Mouse (Mus musculus) lung, postnatal 36 days (tissue): ENCODE measurements around the gene Baiap2.

Source experiments
- DNase-seq: peaks from one replicate; pipeline ENCODE4 v3.0.0; 2022; ENCODE audit warnings: mixed read lengths

Baiap2 gene

GRCm38 (mm10) chr11:119942727-119943427 is at the start of gene Baiap2:
Gene Baiap2, plus strand, starts transcription at chr11:119942763.
- DNase-seq: peak; percentile 99

- no peak for DNase-seq
Measured at GRCm38 (mm10) chr11:119893667-119894236, 48.8 kb upstream of the Baiap2 start.

GRCm38 (mm10) chr11:119894634-119895033 is 47.9 kb upstream of the Baiap2 start:
- peak; percentile 17 for DNase-seq

- DNase-seq: peak; percentile 15
Measured at GRCm38 (mm10) chr11:119897041-119897440, 45.5 kb upstream of the Baiap2 start.

GRCm38 (mm10) chr11:119898976-119899375 is 43.6 kb upstream of the Baiap2 start:
- peak; percentile 38 for DNase-seq

GRCm38 (mm10) chr11:119901174-119901573 is 41.4 kb upstream of the Baiap2 start:
- DNase-seq: no peak

GRCm38 (mm10) chr11:119902891-119903290 is 39.7 kb upstream of the Baiap2 start:
- no peak for DNase-seq

GRCm38 (mm10) chr11:119904621-119905286 is 37.8 kb upstream of the Baiap2 start:
- DNase-seq: peak; percentile 77

- DNase-seq: no peak
Measured at GRCm38 (mm10) chr11:119905794-119906193, 36.8 kb upstream of the Baiap2 start.

- DNase-seq: no peak
Measured at GRCm38 (mm10) chr11:119907006-119907650, 35.4 kb upstream of the Baiap2 start.

GRCm38 (mm10) chr11:119907711-119908110 is 34.9 kb upstream of the Baiap2 start:
- DNase-seq: no peak

GRCm38 (mm10) chr11:119909436-119909835 is 33.1 kb upstream of the Baiap2 start:
- peak; percentile 78 for DNase-seq

- peak; percentile 33 for DNase-seq
Measured at GRCm38 (mm10) chr11:119912845-119913244, 29.7 kb upstream of the Baiap2 start.

- DNase-seq: peak; percentile 90
Measured at GRCm38 (mm10) chr11:119913291-119913934, 29.1 kb upstream of the Baiap2 start, which contains the start of gene Chmp6. Gene Chmp6, plus strand, starts transcription at chr11:119913441.

GRCm38 (mm10) chr11:119913935-119914314 is 28.6 kb upstream of the Baiap2 start:
- no peak for DNase-seq

GRCm38 (mm10) chr11:119914381-119914780 is 28.2 kb upstream of the Baiap2 start:
- no peak for DNase-seq

- DNase-seq: peak; percentile 20
Measured at GRCm38 (mm10) chr11:119915666-119916065, 26.9 kb upstream of the Baiap2 start.

GRCm38 (mm10) chr11:119916102-119916790 is 26.3 kb upstream of the Baiap2 start:
- peak; percentile 88 for DNase-seq

GRCm38 (mm10) chr11:119916834-119917469 is 25.6 kb upstream of the Baiap2 start:
- no peak for DNase-seq

- DNase-seq: no peak
Measured at GRCm38 (mm10) chr11:119918521-119918920, 24.0 kb upstream of the Baiap2 start.

GRCm38 (mm10) chr11:119919432-119919831 is 23.1 kb upstream of the Baiap2 start:
- DNase-seq: no peak

- peak; percentile 82 for DNase-seq
Measured at GRCm38 (mm10) chr11:119919897-119920296, 22.7 kb upstream of the Baiap2 start.
